Mouse (Mus musculus) C2C12 (cell line): ENCODE data around the gene Piwil1. TPM values are rescaled to one million over a fixed set of nuclear protein-coding genes. Genes with fewer than 3 reads are reported as not detected.

ENCODE experiments used
- H3K27me3 ChIP-seq: one replicate; pipeline ENCODE4 v1.6.1; 2011; ENCODE audit not compliant: control insufficient read depth, insufficient read depth, insufficient read length
- H3K36me3 ChIP-seq: one replicate; pipeline ENCODE4 v1.6.1; 2011; ENCODE audit not compliant: control insufficient read depth, insufficient read depth
- H3K4me3 ChIP-seq: one replicate; pipeline ENCODE4 v1.5.1; 2011; ENCODE audit warnings: mild to moderate bottlenecking, control low read depth; ENCODE audit not compliant: poor library complexity, insufficient read depth, severe bottlenecking
- H3K79me2 ChIP-seq: one replicate; pipeline ENCODE4 v1.6.1; 2011; ENCODE audit not compliant: control insufficient read depth, insufficient read depth
- H3K79me3 ChIP-seq: one replicate; pipeline ENCODE4 v1.6.1; 2011; ENCODE audit warnings: low read depth, control low read depth
- H3ac ChIP-seq: one replicate; pipeline ENCODE3; 2011; ENCODE audit warnings: low read depth; ENCODE audit not compliant: control insufficient read depth, insufficient read length
- CEBPB ChIP-seq: IDR thresholded peaks from one replicate; pipeline ENCODE4 v1.6.1; 2011; ENCODE audit warnings: low read depth, mild to moderate bottlenecking, control low read depth, moderate library complexity
- CTCF ChIP-seq: IDR thresholded peaks from one replicate; pipeline ENCODE4 v1.5.1; 2011; ENCODE audit not compliant: control insufficient read depth, insufficient read depth, insufficient read length
- FOSL1 ChIP-seq: IDR thresholded peaks from one replicate; pipeline ENCODE4 v1.8.0; 2011; ENCODE audit warnings: mild to moderate bottlenecking, low read length; ENCODE audit not compliant: poor library complexity, insufficient read depth, severe bottlenecking
- MAX ChIP-seq: IDR thresholded peaks from one replicate; pipeline ENCODE4 v1.6.1; 2011; ENCODE audit warnings: mild to moderate bottlenecking, control low read depth
- MYOD1 ChIP-seq: IDR thresholded peaks from one replicate; pipeline ENCODE4 v1.6.1; 2011; ENCODE audit warnings: low read depth; ENCODE audit not compliant: control insufficient read depth, insufficient read length
- MYOG ChIP-seq: IDR thresholded peaks from one replicate; pipeline ENCODE4 v1.6.1; 2011; ENCODE audit not compliant: control insufficient read depth, insufficient read length; ENCODE audit errors: extremely low read depth
- USF1 ChIP-seq: IDR thresholded peaks from one replicate; pipeline ENCODE4 v1.6.1; 2011; ENCODE audit warnings: low read depth, mild to moderate bottlenecking, control low read depth, moderate library complexity
- polyA plus RNA-seq: library from polyadenylated mRNA; unstranded; fragments of >200 nt; fragmentation: generic; extraction: Trizol; gene quantifications from one replicate; pipeline ENCODE4 v1.2.1, GENCODE M21; 2012; ENCODE audit warnings: missing spikeins

Piwil1 gene
- polyA plus RNA-seq, 1 experiment, result not detected

DNA sequence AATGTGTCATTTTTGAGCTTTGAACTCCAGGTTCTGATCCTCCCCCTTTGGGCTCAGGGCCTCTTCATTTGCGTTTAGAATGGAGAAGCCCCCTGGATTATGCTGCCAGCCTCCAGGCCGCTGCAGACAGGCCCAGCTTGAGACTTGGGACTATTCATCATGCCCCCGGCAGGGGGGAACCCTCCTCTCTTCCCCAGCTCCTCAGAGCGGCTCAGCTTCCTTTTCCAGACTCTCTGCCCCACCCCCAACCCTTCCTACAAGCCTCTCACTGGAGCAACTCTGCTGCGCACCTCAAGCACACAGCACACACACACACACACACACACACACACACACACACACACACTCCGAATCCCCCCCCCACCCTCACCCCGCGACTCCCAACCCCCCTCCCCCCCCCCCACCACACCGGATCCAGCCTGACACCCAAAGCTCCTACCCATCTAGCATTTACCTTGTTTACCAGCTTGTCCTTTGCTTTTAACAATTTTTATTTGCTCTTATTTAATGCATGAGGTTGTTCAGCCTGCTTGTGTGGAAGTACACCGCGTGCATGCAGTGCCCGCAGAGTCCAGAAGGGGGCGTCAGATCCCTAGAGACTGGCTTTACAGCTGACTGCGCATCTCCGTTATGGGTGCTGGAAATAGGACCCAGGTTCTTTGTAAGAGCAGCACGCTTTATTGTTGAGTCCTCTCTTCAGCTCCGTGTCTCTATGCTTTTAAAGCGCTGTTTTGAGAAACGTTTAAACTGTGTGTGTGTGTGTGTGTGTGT, 2.0 kb downstream of the Piwil1 start:
- no peak overlapping the region for H3ac ChIP-seq
- no peak for TF ChIP-seq MAX
- no peak for TF ChIP-seq FOSL1
- no peak for TF ChIP-seq MYOD1
- TF ChIP-seq CEBPB, result no peak
- no peak for TF ChIP-seq MYOG
- TF ChIP-seq CTCF, result no peak
- TF ChIP-seq USF1, result no peak

GRCm38 (mm10) chr5:128706467-128706866, 4.1 kb downstream of the Piwil1 start:
- Histone ChIP-seq H3K79me3 (no peaks in the 10 kb centered on the region), H3K4me3 (no peak overlapping the region), H3K27me3 (no peaks in the 10 kb centered on the region), H3K36me3 (no peaks in the 10 kb centered on the region), H3K79me2 (no peaks in the 10 kb centered on the region), H3ac (no peak overlapping the region)
- TF ChIP-seq USF1 (no peak), FOSL1 (no peak), CTCF (no peak), MAX (no peak), MYOD1 (no peak), MYOG (no peak), CEBPB (no peak)

More for the DNA sequence above, 2.0 kb downstream of the Piwil1 start:
- Histone ChIP-seq H3K79me2 (no peaks in the 10 kb centered on the region), H3K4me3 (no peak overlapping the region), H3K79me3 (no peaks in the 10 kb centered on the region), H3K36me3 (no peaks in the 10 kb centered on the region), H3K27me3 (no peaks in the 10 kb centered on the region)

DNA sequence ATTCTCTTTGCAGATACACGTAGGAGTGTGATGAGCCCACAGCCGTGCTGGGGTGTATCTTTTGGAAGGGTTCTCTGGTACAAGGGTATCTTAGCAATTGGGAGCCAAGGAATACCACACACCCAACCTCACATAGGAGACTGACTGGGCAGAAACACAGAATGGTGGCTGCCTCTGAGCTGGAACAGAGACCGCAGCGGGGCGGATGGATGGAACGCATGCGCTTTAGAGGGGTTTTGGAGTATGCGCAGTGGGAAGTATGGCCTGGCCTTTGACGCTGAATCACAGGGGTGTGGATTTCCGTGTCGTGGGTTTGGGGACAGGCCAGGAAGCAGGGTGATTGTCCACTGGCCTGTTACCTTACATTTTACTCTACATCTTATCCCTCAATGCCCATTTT, 4.9 kb downstream of the Piwil1 start:
- Histone ChIP-seq H3K27me3 (no peaks in the 10 kb centered on the region), H3K79me2 (no peaks in the 10 kb centered on the region), H3K4me3 (no peak overlapping the region), H3ac (no peak overlapping the region), H3K79me3 (no peaks in the 10 kb centered on the region), H3K36me3 (no peaks in the 10 kb centered on the region)
- no peak for TF ChIP-seq USF1
- TF ChIP-seq MYOG, result no peak
- TF ChIP-seq FOSL1, result no peak
- no peak for TF ChIP-seq MYOD1

DNA sequence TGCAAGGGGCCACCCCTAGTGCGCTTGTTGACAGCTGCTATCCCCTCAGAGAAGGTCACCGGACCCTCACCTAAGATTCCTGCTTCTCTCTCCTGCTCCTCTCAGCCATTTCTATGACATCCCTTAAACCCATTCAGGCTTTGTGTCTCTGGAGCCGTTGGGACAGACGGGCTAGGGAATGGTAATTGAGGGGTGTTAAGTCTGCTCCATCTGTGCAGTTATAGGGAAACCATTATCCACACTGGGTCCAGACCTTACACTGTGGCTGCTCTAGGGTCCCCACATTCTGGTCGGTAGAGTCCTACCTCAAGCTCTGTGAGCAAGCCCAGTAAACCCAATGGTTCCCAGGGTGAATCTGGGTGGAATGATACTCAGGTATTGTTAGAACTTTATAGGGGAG, 6.6 kb downstream of the Piwil1 start:
- Histone ChIP-seq H3K4me3 (no peak overlapping the region), H3ac (no peak overlapping the region), H3K79me3 (no peaks in the 10 kb centered on the region), H3K27me3 (no peaks in the 10 kb centered on the region), H3K36me3 (no peaks in the 10 kb centered on the region), H3K79me2 (no peaks in the 10 kb centered on the region)
- no peak for TF ChIP-seq CEBPB
- no peak for TF ChIP-seq USF1
- TF ChIP-seq MYOD1, result no peak
- no peak for TF ChIP-seq MYOG
- no peak for TF ChIP-seq FOSL1
- no peak for TF ChIP-seq CTCF
- TF ChIP-seq MAX, result no peak

DNA sequence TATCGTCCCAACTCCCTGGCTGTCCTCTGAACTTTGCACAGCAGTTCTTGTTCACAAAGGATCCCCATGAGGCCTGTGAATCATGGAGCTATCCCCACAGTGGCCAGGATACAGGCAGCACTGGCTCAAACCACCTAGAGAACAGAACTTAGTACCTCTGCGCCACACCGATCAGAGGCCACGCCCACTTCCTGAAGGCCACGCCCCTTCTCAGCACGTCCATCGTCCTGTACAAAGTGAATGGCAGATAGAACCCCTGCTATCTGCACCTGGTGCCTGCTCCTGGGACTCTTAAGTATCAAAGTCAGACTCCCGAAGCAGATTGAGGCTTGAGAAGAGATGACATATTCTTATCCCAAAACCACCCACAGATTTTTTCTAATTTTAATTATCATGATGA, 8.3 kb downstream of the Piwil1 start:
- Histone ChIP-seq H3K79me2 (no peaks in the 10 kb centered on the region), H3K27me3 (no peaks in the 10 kb centered on the region), H3K4me3 (no peak overlapping the region), H3K36me3 (no peaks in the 10 kb centered on the region), H3ac (no peak overlapping the region), H3K79me3 (no peaks in the 10 kb centered on the region)
- TF ChIP-seq CTCF, result no peak
- no peak for TF ChIP-seq MAX
- TF ChIP-seq CEBPB, result no peak
- no peak for TF ChIP-seq FOSL1
- no peak for TF ChIP-seq USF1
- TF ChIP-seq MYOG, result no peak
- TF ChIP-seq MYOD1, result no peak

GRCm38 (mm10) chr5:128711847-128712246, 9.5 kb downstream of the Piwil1 start:
- Histone ChIP-seq H3K27me3 (no peaks in the 10 kb centered on the region), H3ac (no peak overlapping the region), H3K79me2 (no peaks in the 10 kb centered on the region), H3K36me3 (no peaks in the 10 kb centered on the region), H3K4me3 (no peak overlapping the region), H3K79me3 (no peaks in the 10 kb centered on the region)
- no peak for TF ChIP-seq MYOG
- no peak for TF ChIP-seq MYOD1
- no peak for TF ChIP-seq MAX
- TF ChIP-seq CEBPB, result no peak
